Mouse (Mus musculus) spleen, adult 2 months (tissue): ENCODE measurements around the gene Sh3bgrl2. TPM values are rescaled to one million over a fixed set of nuclear protein-coding genes. Genes with fewer than 3 reads are reported as not detected.

ENCODE experiments used
- DNase-seq, 2 experiments: peaks; one replicate each; pipeline versions ENCODE4 v3.0.0 to v3.0.0-alpha.2; 2012 to 2021; ENCODE audit warnings: low spot score in 2 of 2, low read depth in 1 of 2
- H3K27ac ChIP-seq: fragments of 200-500 bp; 2 replicates; pipeline ENCODE4 v1.5.1; 2012; ENCODE audit warnings: low read length, inconsistent platforms; ENCODE audit not compliant: insufficient read depth
- H3K27me3 ChIP-seq: fragments of 200-500 bp; 2 replicates; pipeline ENCODE4 v1.6.1; 2012; ENCODE audit warnings: mild to moderate bottlenecking, moderate library complexity, low read length, inconsistent platforms; ENCODE audit not compliant: control insufficient read depth, insufficient read depth
- H3K36me3 ChIP-seq: fragments of 200-500 bp; 2 replicates; pipeline ENCODE4 v1.6.1; 2012; ENCODE audit warnings: mild to moderate bottlenecking, low read length, inconsistent platforms; ENCODE audit not compliant: control insufficient read depth, insufficient read depth
- H3K4me1 ChIP-seq: fragments of 200-500 bp; 2 replicates; pipeline ENCODE4 v1.6.1; 2011; ENCODE audit warnings: inconsistent platforms; ENCODE audit not compliant: control insufficient read depth, insufficient read depth, insufficient read length
- H3K4me3 ChIP-seq: fragments of 200-500 bp; 2 replicates; pipeline ENCODE4 v1.5.1; 2011; ENCODE audit warnings: mild to moderate bottlenecking, inconsistent platforms; ENCODE audit not compliant: insufficient read depth, insufficient read length; ENCODE audit errors: extremely low read depth
- CTCF ChIP-seq: fragments of 200-500 bp; IDR thresholded peaks from 2 replicates; pipeline ENCODE4 v1.5.1; 2011; ENCODE audit warnings: mild to moderate bottlenecking, inconsistent platforms; ENCODE audit not compliant: insufficient read depth, insufficient read length, insufficient replicate concordance; ENCODE audit errors: extremely low read depth
- POLR2A ChIP-seq: fragments of 200-500 bp; IDR thresholded peaks from 2 replicates; pipeline ENCODE4 v1.6.1; 2011; ENCODE audit warnings: low read depth, low read length, inconsistent platforms
- WGBS: fragments of 180-500 bp; shearing (Covaris S2); methylation state at CpG from one replicate; pipeline ENCODE4 v1.1.7; 2018; 5-methylcytosine and 5-hydroxymethylcytosine counted together
- polyA plus RNA-seq: library from polyadenylated mRNA; depleted of rRNA; stranded (reverse); fragments of >200 nt; gene quantifications from 2 replicates; pipeline ENCODE4 v1.2.3, GENCODE M21; 2012

Sh3bgrl2 gene
- polyA plus RNA-seq, 1 experiment: 2.8 TPM

DNA sequence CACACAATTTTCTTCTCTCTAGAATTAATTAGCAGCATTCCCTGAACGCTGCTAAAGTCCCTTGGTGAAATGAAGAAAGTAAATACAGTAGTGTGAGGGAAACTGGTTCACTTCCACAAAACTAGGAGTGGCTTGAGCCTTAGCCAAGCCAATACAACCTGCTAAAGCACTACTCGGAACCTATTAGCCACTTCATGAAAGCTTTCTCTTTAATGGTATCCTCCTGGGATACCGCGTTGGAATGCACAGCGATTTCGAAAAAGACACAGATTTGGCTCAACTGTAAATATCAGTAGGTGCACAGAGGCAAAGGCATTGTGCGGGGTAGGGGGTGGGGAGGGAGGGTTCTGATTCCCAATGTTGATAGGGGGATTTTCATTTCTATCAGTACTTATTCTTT lies 898 bp upstream of the Sh3bgrl2 start:
- Histone ChIP-seq H3K4me3 (no peak overlapping the region), H3K36me3 (no peaks in the 10 kb centered on the region), H3K27me3 (peaks cover 4% of the 10 kb centered on the region), H3K27ac (no peak overlapping the region), H3K4me1 (peaks cover 4% of the 10 kb centered on the region; the same call in 1 of the 2 replicates)
- 93% methylated on average over 7 of the region's 7 CpGs for WGBS
- no peak for DNase-seq
- TF ChIP-seq POLR2A (no peak), CTCF (no peak)

DNA sequence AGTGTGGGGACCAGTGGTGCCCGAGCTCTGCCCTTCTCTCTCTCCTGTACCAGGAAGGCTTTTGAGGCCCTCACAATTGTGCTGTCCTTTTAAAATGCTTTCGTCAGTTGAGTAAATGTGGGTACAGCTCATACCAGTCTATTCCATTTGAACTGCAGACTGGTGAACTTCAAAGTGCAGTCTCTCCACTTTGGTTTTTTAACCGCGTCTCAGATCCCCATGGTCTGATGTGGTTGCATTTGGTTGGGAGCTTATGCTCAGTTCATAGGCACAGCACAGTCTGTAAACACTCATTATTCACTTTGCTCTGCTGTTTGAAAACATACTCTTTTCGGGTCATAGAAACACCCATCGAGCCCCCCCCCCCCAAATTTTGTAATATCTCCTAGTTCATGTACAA lies 1.7 kb downstream of the Sh3bgrl2 start:
- Histone ChIP-seq H3K27me3 (peaks cover 4% of the 10 kb centered on the region), H3K4me1 (peaks cover 4% of the 10 kb centered on the region; the same call in 1 of the 2 replicates), H3K4me3 (no peak overlapping the region), H3K27ac (no peak overlapping the region), H3K36me3 (no peaks in the 10 kb centered on the region)
- WGBS: 81% methylated on average over 6 of the region's 6 CpGs
- peak in 1 of 2 experiments; percentile 14 for DNase-seq
- TF ChIP-seq CTCF (no peak), POLR2A (no peak)

DNA sequence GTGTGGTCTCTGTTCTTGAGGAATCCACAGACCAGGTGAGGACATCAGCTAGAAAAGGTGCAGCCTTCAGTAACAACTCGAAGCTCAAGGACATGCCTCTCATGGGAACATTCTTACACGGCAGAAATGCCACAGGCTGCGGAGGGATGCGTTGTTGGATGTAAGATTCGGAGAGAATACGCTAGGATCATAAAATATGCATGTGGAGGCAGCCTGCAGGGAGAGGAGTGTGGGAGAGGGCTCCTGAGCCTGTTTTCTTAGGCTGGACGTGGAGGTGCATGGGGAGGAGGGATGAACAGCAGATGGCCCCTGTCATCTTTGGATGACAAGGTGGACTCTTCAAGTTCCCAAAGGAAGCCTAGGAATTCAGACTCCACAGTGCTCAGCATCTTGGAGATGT lies 3.0 kb downstream of the Sh3bgrl2 start:
- TF ChIP-seq POLR2A (no peak), CTCF (no peak)
- Histone ChIP-seq H3K27ac (no peak overlapping the region), H3K36me3 (no peaks in the 10 kb centered on the region), H3K4me3 (no peak overlapping the region), H3K4me1 (peaks cover 4% of the 10 kb centered on the region; the same call in 1 of the 2 replicates), H3K27me3 (peaks cover 4% of the 10 kb centered on the region)
- 90% methylated on average over 7 of the region's 7 CpGs for WGBS
- DNase-seq: no peak

DNA sequence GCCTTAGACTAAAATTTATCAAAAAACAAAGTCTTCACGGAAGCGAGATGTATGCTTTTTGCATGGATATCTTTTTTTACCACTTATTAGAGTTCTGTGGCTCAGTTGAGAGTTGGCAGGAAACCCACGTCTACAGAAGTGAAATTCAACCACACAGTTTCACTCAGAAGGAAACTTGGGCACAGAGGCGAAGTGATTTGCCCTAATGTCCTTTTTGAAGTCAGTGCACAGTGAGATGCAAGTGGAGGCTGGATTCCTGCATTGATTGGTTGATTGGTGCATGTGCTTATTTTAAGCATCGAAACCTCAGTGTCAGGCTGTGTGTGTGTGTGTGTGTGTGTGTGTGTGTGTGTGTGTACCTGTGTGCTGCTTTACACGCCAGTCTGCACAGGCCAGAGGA lies 3.5 kb downstream of the Sh3bgrl2 start:
- H3K4me3 ChIP-seq: no peak overlapping the region
- TF ChIP-seq CTCF (no peak), POLR2A (no peak)
- H3K27me3 ChIP-seq: peaks cover 4% of the 10 kb centered on the region
- H3K4me1 ChIP-seq: peaks cover 4% of the 10 kb centered on the region; the same call in 1 of the 2 replicates
- WGBS: 36% methylated on average over 6 of the region's 6 CpGs
- no peak for DNase-seq
- no peak overlapping the region for H3K27ac ChIP-seq
- H3K36me3 ChIP-seq: no peaks in the 10 kb centered on the region

DNA sequence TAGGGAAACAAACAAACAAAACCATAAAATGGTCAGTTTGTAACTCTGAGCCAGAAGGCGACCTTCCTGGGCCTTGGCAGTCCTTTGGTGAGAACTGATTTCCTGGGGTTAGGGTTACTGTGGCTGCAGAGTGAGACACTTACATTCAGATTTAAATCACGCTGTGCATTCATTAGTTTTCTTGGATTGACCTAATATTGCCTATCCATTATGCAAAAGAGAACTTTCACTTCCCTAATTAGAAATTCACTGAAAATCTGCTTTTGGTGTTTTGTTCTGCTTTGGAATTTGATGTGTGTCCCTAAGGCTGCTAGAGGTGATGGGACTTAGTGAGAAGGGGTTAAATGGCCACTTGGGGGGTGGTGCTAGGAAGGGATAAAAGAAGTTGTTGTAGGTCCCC lies 7.5 kb downstream of the Sh3bgrl2 start:
- 67% methylated on average over 2 of the region's 2 CpGs for WGBS
- DNase-seq: no peak
- no peak overlapping the region for H3K27ac ChIP-seq
- no peaks in the 10 kb centered on the region for H3K4me1 ChIP-seq
- TF ChIP-seq POLR2A: no peak
- no peak for TF ChIP-seq CTCF
- H3K4me3 ChIP-seq: no peak overlapping the region
- H3K36me3 ChIP-seq: no peaks in the 10 kb centered on the region
- no peaks in the 10 kb centered on the region for H3K27me3 ChIP-seq

DNA sequence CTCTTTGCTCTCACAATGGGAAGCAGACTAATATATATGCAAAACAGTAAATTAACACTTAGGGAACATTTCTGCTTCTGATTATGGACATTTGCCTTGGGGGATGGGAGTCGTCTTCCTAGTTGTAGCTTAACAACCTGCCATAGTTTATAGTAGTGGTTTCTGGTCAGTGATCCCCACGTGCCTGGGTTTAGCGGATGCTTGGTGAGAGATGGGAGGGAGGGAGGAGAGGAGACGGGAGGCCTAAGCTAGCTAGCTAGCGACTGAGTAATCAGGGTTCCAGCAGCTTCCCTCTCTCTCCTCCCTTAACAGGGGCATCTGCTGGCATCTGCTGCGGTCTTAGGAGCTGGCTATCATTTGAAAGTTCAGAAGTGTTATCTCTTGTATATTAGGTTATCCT lies 8.1 kb downstream of the Sh3bgrl2 start:
- H3K27me3 ChIP-seq: no peaks in the 10 kb centered on the region
- TF ChIP-seq CTCF (no peak), POLR2A (no peak)
- H3K27ac ChIP-seq: no peak overlapping the region
- DNase-seq: no peak
- no peaks in the 10 kb centered on the region for H3K4me1 ChIP-seq
- H3K36me3 ChIP-seq: no peaks in the 10 kb centered on the region
- 77% methylated on average over 6 of the region's 6 CpGs for WGBS
- no peak overlapping the region for H3K4me3 ChIP-seq

DNA sequence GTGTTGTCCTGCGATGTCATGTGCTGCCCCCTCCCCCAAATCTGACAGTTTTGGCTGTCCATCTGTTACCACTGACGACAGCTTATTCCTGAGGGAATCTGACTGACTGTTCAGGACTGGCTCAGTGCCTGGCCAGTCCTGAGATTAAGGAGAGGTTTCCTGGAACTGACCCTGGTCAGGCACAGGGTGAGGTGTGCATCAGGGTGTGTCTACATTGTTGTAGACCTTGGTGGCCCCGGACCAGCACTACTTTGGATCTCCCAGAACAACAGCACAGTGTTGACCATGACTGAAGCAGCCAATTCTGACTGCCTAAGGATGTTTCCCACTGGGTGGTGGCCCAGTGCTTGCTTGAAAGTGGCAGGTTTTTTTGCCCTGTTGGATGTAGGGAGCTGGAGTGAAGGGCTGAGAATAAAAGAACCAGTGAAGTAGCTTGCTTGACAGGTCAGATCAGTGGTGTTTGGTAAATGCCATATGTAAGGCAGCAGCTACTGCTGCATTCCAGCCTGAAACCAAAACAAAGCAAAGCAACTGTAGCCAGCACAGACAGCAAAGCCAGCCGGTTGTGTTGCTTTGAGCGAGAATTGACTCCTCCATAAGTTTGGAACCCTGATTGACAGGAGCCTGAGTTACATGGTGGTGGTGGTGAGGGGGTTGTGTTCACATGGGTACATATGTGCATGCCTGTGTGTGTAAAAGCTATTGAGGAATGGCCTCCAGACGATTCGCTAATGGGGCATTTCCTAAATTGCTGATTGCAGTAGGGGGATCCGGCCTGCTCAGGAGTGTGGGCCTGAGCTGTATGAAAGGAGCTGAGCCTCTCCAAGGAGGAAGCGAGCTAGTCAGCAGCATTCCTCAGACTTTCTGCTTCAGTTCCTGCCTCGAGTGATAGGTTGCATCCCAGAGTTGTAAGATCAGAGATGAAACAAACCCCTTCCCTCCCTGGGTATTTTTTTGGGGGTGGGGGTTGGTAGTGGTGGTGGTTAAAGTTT lies 8.9 kb downstream of the Sh3bgrl2 start:
- H3K27ac ChIP-seq: no peak overlapping the region
- WGBS: 78% methylated on average over 10 of the region's 10 CpGs

More for the DNA sequence above, 8.9 kb downstream of the Sh3bgrl2 start:
- H3K27me3 ChIP-seq: no peaks in the 10 kb centered on the region
- 0 out of 2 replicates have a peak, but pooled peaks cover under 1% of the 10 kb centered on the region for H3K4me1 ChIP-seq
- no peak for DNase-seq
- TF ChIP-seq CTCF (no peak), POLR2A (no peak)
- H3K36me3 ChIP-seq: no peaks in the 10 kb centered on the region
- no peak overlapping the region for H3K4me3 ChIP-seq
